Mouse (Mus musculus): Measurements from ENCODE around the gene Odc1. TPM values are rescaled to one million over a fixed set of nuclear protein-coding genes. Genes with fewer than 3 reads are reported as not detected.

Gene Odc1
- polyA plus RNA-seq (2021; fragmentation: Nextera tagmentation), result 26.5 and 32.6 TPM in 2 replicates
- long read RNA-seq, experiment 1, transcript Odc1-201 (12 exons, 2,208 nt), result major isoform, 36 of 52 reads
- long read RNA-seq, experiment 1, partial matches to known transcripts, result 12 of 52 reads
- long read RNA-seq, experiment 1, other reads (novel, unspliced or antisense), result 4 of 52 reads
- long read RNA-seq, experiment 2, transcript Odc1-201 (12 exons, 2,208 nt), result major isoform, 205 of 224 reads
- long read RNA-seq, experiment 2, partial matches to known transcripts, result 4 of 224 reads
- long read RNA-seq, experiment 2, other reads (novel, unspliced or antisense), result 15 of 224 reads

GRCm38 (mm10) chr12:17544209-17545106, at the start of gene Odc1:
Odc1 (plus strand) TSS chr12:17544794.

Other genes starting within 250 kb of the Odc1 start
- gene Atp6v1c2, start 215.4 kb upstream of the Odc1 start, polyA plus RNA-seq (2021; fragmentation: Nextera tagmentation), result 0.87 and 1.2 TPM in 2 replicates
- 3.6 and 4.2 TPM in 2 replicates for gene Nol10, start 196.3 kb upstream of the Odc1 start, polyA plus RNA-seq (2021; fragmentation: Nextera tagmentation)
- 118 and 139 TPM in 2 replicates for gene Hpcal1, start 146.1 kb downstream of the Odc1 start, polyA plus RNA-seq (2021; fragmentation: Nextera tagmentation)

Measured in layer of hippocampus, adult 6 months (tissue).